Mouse (Mus musculus): ENCODE data around the gene Enthd1.

- no peak for TF ChIP-seq GATA1 (IDR thresholded peaks at IDR 0.05; ENCODE audit: borderline replicate concordance, low read length)
- TF ChIP-seq FLI1 (IDR thresholded peaks at IDR 0.05; ENCODE audit: low read length), result no peak
These were observed 150.8 kb downstream of the Enthd1 start for GRCm38 (mm10) chr15:80413988-80414721.
